Mouse (Mus musculus) small intestine, adult 2 months (tissue): ENCODE measurements around the gene Cracr2a.

Experiments used
- CTCF ChIP-seq: fragments of 200-500 bp; IDR thresholded peaks from 2 replicates; pipeline ENCODE4 v1.5.1; 2012; ENCODE audit warnings: low read depth, mild to moderate bottlenecking, control low read depth, inconsistent platforms, low read length, moderate library complexity, mixed read lengths; ENCODE audit not compliant: insufficient replicate concordance, insufficient read length; ENCODE audit errors: extremely low read depth
- POLR2A ChIP-seq: fragments of 200-500 bp; IDR thresholded peaks from 2 replicates; pipeline ENCODE4 v1.6.1; 2012; ENCODE audit warnings: low read depth, mild to moderate bottlenecking, control low read depth, inconsistent platforms, low read length, moderate library complexity

DNA sequence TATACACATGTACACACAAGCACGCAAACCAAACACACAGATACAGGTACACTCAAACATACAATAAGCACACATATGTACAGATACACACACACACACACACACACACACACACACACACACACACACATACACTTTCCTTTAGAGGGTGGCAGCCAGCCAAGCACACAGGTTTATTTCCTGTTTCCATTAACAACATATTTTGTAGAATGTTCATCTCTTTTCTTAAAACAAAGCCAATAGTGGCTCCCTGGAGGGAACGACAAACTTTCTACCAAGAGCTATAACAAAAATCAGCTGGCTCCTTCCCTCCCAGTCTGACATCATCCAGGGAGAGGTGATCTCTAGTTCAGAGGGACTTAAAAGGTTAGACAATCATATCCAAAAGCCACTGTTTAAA is 73.7 kb downstream of the Cracr2a start:
- no peak for TF ChIP-seq CTCF
- no peak for TF ChIP-seq POLR2A
